Mouse (Mus musculus) cortical plate, adult 2 months (tissue): ENCODE data around the gene Ifnar2.

Source experiments
- CTCF ChIP-seq: fragments of 200-500 bp; IDR thresholded peaks from 2 replicates; pipeline ENCODE4 v1.5.1; 2011; ENCODE audit warnings: mild to moderate bottlenecking, control low read depth, low read length; ENCODE audit not compliant: insufficient read depth; ENCODE audit errors: extremely low read depth
- POLR2A ChIP-seq: fragments of 200-500 bp; IDR thresholded peaks from 2 replicates; pipeline ENCODE4 v1.6.1; 2011; ENCODE audit warnings: mild to moderate bottlenecking, low read length, control low read depth; ENCODE audit not compliant: insufficient read depth; ENCODE audit errors: extremely low read depth

DNA sequence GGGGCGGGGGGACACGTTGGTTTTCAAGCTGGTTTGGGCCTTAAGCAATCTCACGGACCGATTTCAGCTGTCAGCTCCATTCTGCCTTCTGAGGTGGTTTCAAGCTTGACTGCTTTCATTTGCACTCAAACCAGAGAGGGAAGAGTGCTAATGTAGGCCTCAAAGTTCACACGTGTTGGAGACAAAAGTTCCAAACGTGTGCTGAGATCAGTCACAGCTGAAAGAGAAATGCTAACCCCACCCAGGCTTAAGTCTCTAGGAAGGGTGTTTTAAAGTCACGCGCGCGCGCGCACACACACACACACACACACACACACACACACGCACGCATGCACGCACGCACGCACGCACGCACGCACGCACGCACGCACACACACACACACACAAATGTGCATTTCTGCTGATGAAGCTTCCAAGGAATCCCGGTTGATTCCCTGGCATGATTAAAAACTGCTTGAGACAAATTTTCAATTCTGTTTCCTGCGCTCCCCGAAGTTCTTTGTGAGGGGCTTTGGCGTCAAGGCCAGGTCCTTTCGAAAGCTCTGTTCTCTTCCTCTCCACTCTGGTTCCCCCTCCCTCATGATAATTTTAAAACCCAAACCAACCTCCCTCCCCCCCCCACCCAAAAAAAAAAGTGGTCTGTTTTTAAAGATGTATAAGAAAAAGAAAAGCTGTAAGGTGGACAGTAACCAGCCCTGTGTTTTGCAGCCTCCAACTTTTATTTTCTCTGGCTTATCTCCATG, 23.8 kb upstream of the Ifnar2 start:
- TF ChIP-seq CTCF = no peak
- no peak for TF ChIP-seq POLR2A
